Mouse (Mus musculus) heart, embryonic 15.5 days (tissue): ENCODE results near the gene Pon1. TPM values are rescaled to one million over a fixed set of nuclear protein-coding genes. Genes with fewer than 3 reads are reported as not detected.

Experiments
- ATAC-seq: fragments of 200-750 bp; cut with Nextera tagmentation; replicated peaks from 2 replicates; pipeline ENCODE4 v1.8.0; 2017; ENCODE audit warnings: low read depth, moderate TSS enrichment; ENCODE audit not compliant: insufficient number of reproducible peaks, insufficient read depth, low FRiP score
- H3K27ac ChIP-seq: fragments of 300-500 bp; sonication (generic); 2 replicates; pipeline ENCODE4 v1.5.1; 2015; ENCODE audit warnings: mild to moderate bottlenecking, inconsistent platforms
- H3K27me3 ChIP-seq: fragments of 300-500 bp; sonication (generic); 2 replicates; pipeline ENCODE4 v1.6.1; 2015; ENCODE audit warnings: inconsistent platforms
- H3K36me3 ChIP-seq: fragments of 300-500 bp; sonication (generic); 2 replicates; pipeline ENCODE4 v1.6.1; 2015; ENCODE audit warnings: mild to moderate bottlenecking, inconsistent platforms
- H3K4me1 ChIP-seq: fragments of 300-500 bp; sonication (generic); replicated peaks from 2 replicates; pipeline ENCODE4 v1.6.1; 2015; ENCODE audit warnings: inconsistent platforms
- H3K4me2 ChIP-seq: fragments of 300-500 bp; sonication (generic); 2 replicates; pipeline ENCODE4 v1.6.1; 2015; ENCODE audit warnings: inconsistent platforms, mild to moderate bottlenecking, moderate library complexity
- H3K4me3 ChIP-seq: fragments of 300-500 bp; sonication (generic); 2 replicates; pipeline ENCODE4 v1.5.1; 2015; ENCODE audit warnings: mild to moderate bottlenecking, inconsistent platforms
- H3K9ac ChIP-seq: fragments of 300-500 bp; sonication (generic); 2 replicates; pipeline ENCODE4 v1.6.1; 2015; ENCODE audit warnings: mild to moderate bottlenecking, inconsistent platforms
- H3K9me3 ChIP-seq: fragments of 300-500 bp; sonication (generic); replicated peaks from 2 replicates; pipeline ENCODE4 v1.6.1; 2016; ENCODE audit warnings: inconsistent platforms
- WGBS: fragments of 180-500 bp; shearing (Covaris S2); methylation state at CpG from one replicate; pipeline ENCODE4 v1.1.7; 2015; ENCODE audit warnings: mixed read lengths; 5-methylcytosine and 5-hydroxymethylcytosine counted together
- polyA plus RNA-seq: library from polyadenylated mRNA; unstranded; fragments of >200 nt; fragmentation: Nextera tagmentation; extraction: Ambion mirVana; gene quantifications from 2 replicates; pipeline ENCODE4 v1.2.1, GENCODE M21; 2015

The Pon1 gene
- polyA plus RNA-seq, 1 experiment from 2014 or later, result not detected

DNA sequence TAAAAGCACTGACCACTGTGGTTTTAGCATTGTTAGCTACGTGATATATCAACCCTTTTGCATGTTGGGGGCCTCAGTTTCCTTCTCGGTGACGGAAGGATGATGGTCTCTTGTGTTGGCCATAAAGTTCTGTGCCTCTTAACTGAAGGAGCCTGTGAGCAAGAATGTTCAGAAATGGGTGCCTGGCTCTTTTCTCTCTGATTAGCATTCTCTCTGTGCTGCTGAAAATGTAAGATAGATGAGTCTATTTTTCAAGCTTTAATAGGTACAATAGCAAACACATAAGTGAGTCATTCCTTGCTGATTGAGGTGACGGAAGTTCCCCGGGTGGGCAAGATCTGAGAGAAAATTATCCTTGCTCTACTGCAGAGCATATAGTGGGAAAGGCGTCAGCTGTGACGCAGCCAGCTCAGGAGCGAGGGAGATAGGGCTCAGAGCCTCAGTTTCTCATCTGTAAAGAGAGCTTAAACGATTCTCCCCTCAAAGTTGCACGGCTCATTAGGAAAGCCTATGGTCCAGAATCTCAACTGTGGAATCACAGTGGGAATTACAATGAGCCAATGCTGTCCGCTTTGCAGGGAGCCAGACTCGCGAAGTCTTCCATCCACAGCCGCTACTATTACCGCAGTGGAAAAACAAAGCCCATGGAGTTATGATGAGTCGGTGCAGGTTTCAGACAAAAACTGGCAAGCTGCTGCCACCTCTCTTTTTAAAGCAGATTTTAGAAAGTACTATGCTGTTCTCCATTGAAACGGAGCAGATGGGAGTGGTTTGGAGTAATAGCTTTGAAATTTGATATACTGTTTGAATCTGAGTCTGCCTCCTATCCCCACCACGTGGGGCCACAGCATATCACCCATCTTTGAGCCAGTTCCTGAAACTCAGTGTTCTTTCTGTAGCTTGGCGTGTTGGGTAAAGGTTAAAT, 15.5 kb downstream of the Pon1 start:
- H3K27ac ChIP-seq, result no peak overlapping the region
- H3K9ac ChIP-seq, result no peak overlapping the region
- H3K4me1 ChIP-seq, result 0 out of 2 replicates have a peak, but pooled peaks cover 4% of the 10 kb centered on the region
- 0 out of 2 replicates have a peak overlapping the region, but pooled peaks have one; percentile 2 for H3K4me3 ChIP-seq
- 58% methylated on average over 19 of the region's 19 CpGs for WGBS
- H3K27me3 ChIP-seq, result no peaks in the 10 kb centered on the region
- H3K36me3 ChIP-seq, result no peaks in the 10 kb centered on the region
- no peaks in the 10 kb centered on the region for H3K9me3 ChIP-seq
- peak overlapping the region; percentile 29 for H3K4me2 ChIP-seq
- no peak for ATAC-seq

GRCm38 (mm10) chr6:5174179-5174812, 19.4 kb downstream of the Pon1 start:
- 82% methylated on average over 10 of the region's 10 CpGs for whole genome bisulfite sequencing
- no peak for ATAC-seq

DNA sequence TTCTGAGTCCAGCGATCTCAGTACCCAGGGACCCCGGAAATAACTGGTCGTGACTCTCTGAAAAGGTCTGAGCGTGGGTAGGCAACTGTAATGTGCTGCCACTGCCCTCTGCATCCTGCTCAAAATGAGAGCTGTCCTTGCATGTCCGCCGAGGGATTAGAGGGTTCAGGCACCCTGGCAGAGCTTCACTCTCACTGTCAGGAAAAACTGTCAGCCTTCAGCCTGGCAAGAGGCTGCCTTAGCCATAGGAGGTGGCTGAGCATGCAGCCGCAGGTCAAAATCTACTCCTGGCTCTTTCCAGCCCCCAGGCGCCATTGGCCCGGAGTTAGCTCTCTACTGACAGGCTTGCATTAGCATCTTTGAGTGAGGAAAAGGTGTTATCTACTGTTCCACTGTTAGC, 21.2 kb downstream of the Pon1 start:
- Histone ChIP-seq H3K36me3 (no peaks in the 10 kb centered on the region), H3K4me3 (no peak overlapping the region), H3K27me3 (no peaks in the 10 kb centered on the region), H3K9ac (no peak overlapping the region), H3K4me2 (no peak overlapping the region), H3K27ac (no peak overlapping the region), H3K4me1 (no peaks in the 10 kb centered on the region), H3K9me3 (no peaks in the 10 kb centered on the region)
- 53% methylated on average over 9 of the region's 9 CpGs for WGBS
- ATAC-seq, result no peak

More at GRCm38 (mm10) chr6:5174179-5174812, 19.4 kb downstream of the Pon1 start:
- no peaks in the 10 kb centered on the region for H3K36me3 ChIP-seq
- no peak overlapping the region for H3K4me2 ChIP-seq
- H3K27ac ChIP-seq, result no peak overlapping the region
- H3K4me1 ChIP-seq, result 0 out of 2 replicates have a peak, but pooled peaks cover 4% of the 10 kb centered on the region
- H3K9ac ChIP-seq, result no peak overlapping the region
- no peaks in the 10 kb centered on the region for H3K9me3 ChIP-seq
- H3K4me3 ChIP-seq, result no peak overlapping the region
- no peaks in the 10 kb centered on the region for H3K27me3 ChIP-seq

GRCm38 (mm10) chr6:5171418-5171817, 22.3 kb downstream of the Pon1 start:
- Histone ChIP-seq H3K27me3 (no peaks in the 10 kb centered on the region), H3K36me3 (no peaks in the 10 kb centered on the region), H3K27ac (no peak overlapping the region), H3K9ac (no peak overlapping the region), H3K4me2 (no peak overlapping the region), H3K4me3 (no peak overlapping the region), H3K9me3 (no peaks in the 10 kb centered on the region), H3K4me1 (0 out of 2 replicates have a peak, but pooled peaks cover 3% of the 10 kb centered on the region)
- 83% methylated on average over 4 of the region's 4 CpGs for WGBS
- no peak for ATAC-seq

GRCm38 (mm10) chr6:5168158-5168557, 25.6 kb downstream of the Pon1 start:
- Histone ChIP-seq H3K9me3 (no peaks in the 10 kb centered on the region), H3K27ac (no peak overlapping the region), H3K4me2 (no peak overlapping the region), H3K9ac (no peak overlapping the region), H3K4me3 (no peak overlapping the region), H3K36me3 (no peaks in the 10 kb centered on the region), H3K27me3 (no peaks in the 10 kb centered on the region), H3K4me1 (0 out of 2 replicates have a peak, but pooled peaks cover 3% of the 10 kb centered on the region)
- WGBS, result 76% methylated on average over 9 of the region's 9 CpGs
- no peak for ATAC-seq

- Histone ChIP-seq H3K27me3 (no peaks in the 10 kb centered on the region), H3K9me3 (no peaks in the 10 kb centered on the region), H3K4me3 (no peak overlapping the region), H3K9ac (no peak overlapping the region), H3K4me1 (0 out of 2 replicates have a peak, but pooled peaks cover 3% of the 10 kb centered on the region), H3K36me3 (no peaks in the 10 kb centered on the region), H3K4me2 (peak overlapping the region; percentile 15), H3K27ac (peak overlapping the region; percentile 17)
- ATAC-seq, result no peak
- WGBS, result 46% methylated on average over 14 of the region's 14 CpGs
Measured at GRCm38 (mm10) chr6:5167051-5167677, 26.6 kb downstream of the Pon1 start.

- Histone ChIP-seq H3K36me3 (no peaks in the 10 kb centered on the region), H3K4me3 (no peak overlapping the region), H3K9me3 (no peaks in the 10 kb centered on the region), H3K27ac (peak overlapping the region; percentile 5; the same call in 1 of the 2 replicates), H3K9ac (no peak overlapping the region), H3K4me2 (no peak overlapping the region), H3K4me1 (0 out of 2 replicates have a peak, but pooled peaks cover 3% of the 10 kb centered on the region), H3K27me3 (no peaks in the 10 kb centered on the region)
- WGBS, result 74% methylated on average over 9 of the region's 9 CpGs
- no peak for ATAC-seq
Measured at GRCm38 (mm10) chr6:5164855-5165254, 28.9 kb downstream of the Pon1 start.

GRCm38 (mm10) chr6:5163507-5164144, 30.1 kb downstream of the Pon1 start:
- 77% methylated on average over 14 of the region's 14 CpGs for WGBS
- 0 out of 2 replicates have a peak, but pooled peaks cover 3% of the 10 kb centered on the region for H3K4me1 ChIP-seq
- no peaks in the 10 kb centered on the region for H3K27me3 ChIP-seq
- H3K36me3 ChIP-seq, result no peaks in the 10 kb centered on the region
- 0 out of 2 replicates have a peak overlapping the region, but pooled peaks have one; percentile 16 for H3K27ac ChIP-seq
- no peak for ATAC-seq
- no peaks in the 10 kb centered on the region for H3K9me3 ChIP-seq
- no peak overlapping the region for H3K4me3 ChIP-seq
- no peak overlapping the region for H3K4me2 ChIP-seq
- no peak overlapping the region for H3K9ac ChIP-seq

DNA sequence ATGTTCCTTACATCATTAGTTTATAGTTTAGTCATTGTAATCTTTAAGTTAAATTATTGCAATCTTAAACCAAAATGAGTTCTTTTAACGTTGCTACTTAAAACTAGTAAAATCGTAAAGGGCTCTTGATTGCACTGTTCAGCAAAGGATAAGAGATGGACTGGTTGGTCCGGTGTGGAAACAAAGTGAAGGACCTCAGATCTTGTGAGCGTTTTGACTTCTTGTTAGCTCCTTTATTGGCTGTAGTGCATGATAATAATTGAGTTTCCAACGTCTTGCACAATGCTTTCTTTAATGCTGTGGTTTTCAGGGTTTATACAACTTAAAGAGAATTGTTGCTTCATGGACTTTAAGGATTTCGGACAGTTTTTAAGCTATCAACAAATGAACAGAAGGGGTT, 31.7 kb downstream of the Pon1 start:
- Histone ChIP-seq H3K9ac (no peak overlapping the region), H3K4me3 (no peak overlapping the region), H3K4me2 (no peak overlapping the region), H3K4me1 (no peaks in the 10 kb centered on the region), H3K9me3 (no peaks in the 10 kb centered on the region), H3K27me3 (no peaks in the 10 kb centered on the region), H3K36me3 (no peaks in the 10 kb centered on the region), H3K27ac (no peak overlapping the region)
- no peak for ATAC-seq
- WGBS, result 86% methylated on average over 6 of the region's 6 CpGs

DNA sequence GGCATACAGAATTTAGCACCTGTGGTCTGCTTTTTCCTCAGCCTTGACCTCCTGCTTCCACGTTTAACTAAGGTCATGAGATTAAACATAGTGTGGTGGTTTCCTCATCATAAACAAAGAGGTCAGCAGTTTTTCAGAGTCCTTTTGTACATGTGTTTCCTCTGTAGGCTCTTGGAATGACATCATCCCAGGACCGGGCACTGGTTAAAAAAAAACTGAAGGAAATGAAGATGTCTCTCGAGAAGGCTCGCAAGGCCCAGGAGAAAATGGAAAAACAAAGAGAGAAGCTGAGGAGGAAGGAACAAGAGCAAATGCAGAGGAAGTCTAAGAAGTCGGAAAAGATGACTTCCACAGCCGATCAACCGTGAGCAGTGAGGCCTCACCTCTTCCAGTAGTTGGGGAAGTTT, 34.4 kb downstream of the Pon1 start:
- no peak for ATAC-seq
- Histone ChIP-seq H3K27ac (peak overlapping the region; percentile 50; the same call in 1 of the 2 replicates), H3K36me3 (no peaks in the 10 kb centered on the region), H3K4me2 (no peak overlapping the region), H3K9me3 (no peaks in the 10 kb centered on the region), H3K4me3 (no peak overlapping the region), H3K4me1 (0 out of 2 replicates have a peak, but pooled peaks cover 9% of the 10 kb centered on the region), H3K27me3 (no peaks in the 10 kb centered on the region), H3K9ac (no peak overlapping the region)
- WGBS, result 66% methylated on average over 7 of the region's 7 CpGs
